Mouse (Mus musculus): Measurements from ENCODE around the gene Dnajb9. TPM values are rescaled to one million over a fixed set of nuclear protein-coding genes. Genes with fewer than 3 reads are reported as not detected.

Gene Dnajb9
- total RNA-seq, 2 experiments from 2014 or later = 60.6 to 86.3 TPM

Other genes with a start within 250 kb of the Dnajb9 start
- 33.1 and 39.6 TPM in 2 replicates for gene Pnpla8, start 11.0 kb upstream of the Dnajb9 start, total RNA-seq (2015)
- 32.2 and 35.9 TPM in 2 replicates for gene Pnpla8, start 11.0 kb upstream of the Dnajb9 start, total RNA-seq (2017)
- gene Nrcam, start 118.6 kb upstream of the Dnajb9 start, total RNA-seq (2015) = 0.37 TPM in 1 of 2 replicates, not detected in the other
- gene Nrcam, start 118.6 kb upstream of the Dnajb9 start, total RNA-seq (2017) = 0.10 and 0.21 TPM in 2 replicates